Mouse (Mus musculus): ENCODE results near the gene Tmem213. TPM values are rescaled to one million over a fixed set of nuclear protein-coding genes. Genes with fewer than 3 reads are reported as not detected.

The Tmem213 gene
- not detected in 2 replicates for polyA plus RNA-seq (2015; fragmentation: Nextera tagmentation; extraction: Ambion mirVana)

DNA sequence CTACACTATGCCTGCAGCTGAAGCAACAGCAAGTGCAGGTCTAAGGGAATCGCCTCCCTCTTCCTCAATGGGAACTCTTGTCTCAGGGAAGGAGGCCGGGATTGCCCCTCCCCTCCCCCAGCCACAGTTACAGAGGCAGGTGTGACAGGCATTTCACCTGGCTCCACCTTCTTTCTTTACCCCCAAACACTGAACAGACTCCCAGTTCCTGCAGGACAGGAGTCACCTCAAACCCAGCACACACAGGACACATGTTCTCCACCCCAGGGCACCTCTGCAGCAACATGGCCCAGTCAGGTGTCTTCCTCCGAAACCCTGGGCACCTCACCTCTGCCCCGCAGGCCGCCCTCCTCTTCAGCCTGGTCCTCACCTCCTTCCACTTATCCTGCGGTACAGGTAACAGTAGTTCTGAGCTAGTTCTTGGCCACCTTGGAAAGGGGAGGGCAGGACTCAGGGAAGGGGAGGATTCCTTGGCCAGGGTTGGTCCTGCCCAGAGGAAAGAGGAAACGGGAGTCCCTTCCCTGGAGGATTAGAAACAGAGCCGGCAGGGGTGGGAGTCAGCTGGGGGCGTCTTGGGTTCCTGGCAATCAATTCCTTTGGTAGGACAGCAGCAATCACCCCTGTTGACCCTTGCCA lies at the start of gene Tmem213:
Gene Tmem213 (plus strand): TSS at position 96 of the 636 bp plus-strand sequence.
- Histone ChIP-seq H3K27ac (ENCODE audit: low read depth) (no peak within 1 kb of the TSS), H3K4me2 (ENCODE audit: low read depth, low read length) (no peak within 1 kb of the TSS), H3K9ac (replicated peaks) (no peak within 1 kb of the TSS), H3K36me3 (replicated peaks; ENCODE audit: insufficient read depth, low read length) (no peaks in the 10 kb centered on the region), H3K4me3 (ENCODE audit: low read depth, low read length) (no peak within 1 kb of the TSS), H3K9me3 (ENCODE audit: low read length) (no peaks in the 10 kb centered on the region), H3K27me3 (ENCODE audit: insufficient read depth, low read length) (no peaks in the 10 kb centered on the region), H3K4me1 (ENCODE audit: insufficient read depth) (no peaks in the 10 kb centered on the region)
- 42% methylated on average over 9 of the region's 9 CpGs for WGBS (ENCODE audit: insufficient replicate concordance)
- no peak for DNase-seq
- ATAC-seq: no peak
- TF ChIP-seq EP300 (IDR thresholded peaks at IDR 0.05; ENCODE audit: low read depth): no peak
- TF ChIP-seq CTCF (IDR thresholded peaks at IDR 0.05; ENCODE audit: low read depth): no peak

DNA sequence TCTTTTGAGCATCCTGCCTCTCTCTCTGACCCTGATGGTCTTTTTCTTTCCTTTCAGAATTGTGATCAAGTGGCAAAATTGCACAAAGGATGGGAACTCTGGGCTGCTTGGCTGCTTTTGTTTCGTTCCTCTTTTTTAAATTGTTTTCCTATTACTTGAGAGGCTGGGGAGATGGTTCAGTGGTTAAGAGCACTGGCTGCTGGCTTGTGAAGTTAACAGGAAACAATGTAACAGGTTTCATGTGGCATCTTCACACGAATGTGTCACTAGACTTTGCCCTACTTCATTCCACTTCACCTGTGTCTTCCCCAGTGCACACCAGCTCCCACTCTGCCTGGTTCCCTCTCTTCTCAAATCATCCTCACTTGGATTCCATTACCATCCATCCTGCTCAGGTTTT lies 44.4 kb upstream of the Tmem213 start:
- no peak for DNase-seq
- Histone ChIP-seq H3K4me1 (ENCODE audit: insufficient read depth) (no peaks in the 10 kb centered on the region), H3K4me2 (ENCODE audit: low read depth, low read length) (no peak overlapping the region), H3K27me3 (ENCODE audit: insufficient read depth, low read length) (no peaks in the 10 kb centered on the region), H3K27ac (ENCODE audit: low read depth) (no peak overlapping the region), H3K9me3 (ENCODE audit: low read length) (peaks cover 3% of the 10 kb centered on the region; the same call in 1 of the 2 replicates), H3K9ac (replicated peaks) (no peak overlapping the region), H3K36me3 (replicated peaks; ENCODE audit: insufficient read depth, low read length) (no peaks in the 10 kb centered on the region), H3K4me3 (ENCODE audit: low read depth, low read length) (no peak overlapping the region)
- 22% methylated on average over 2 of the region's 2 CpGs for WGBS (ENCODE audit: insufficient replicate concordance)
- no peak for ATAC-seq
- no peak for TF ChIP-seq EP300 (IDR thresholded peaks at IDR 0.05; ENCODE audit: low read depth)
- no peak for TF ChIP-seq CTCF (IDR thresholded peaks at IDR 0.05; ENCODE audit: low read depth)

DNA sequence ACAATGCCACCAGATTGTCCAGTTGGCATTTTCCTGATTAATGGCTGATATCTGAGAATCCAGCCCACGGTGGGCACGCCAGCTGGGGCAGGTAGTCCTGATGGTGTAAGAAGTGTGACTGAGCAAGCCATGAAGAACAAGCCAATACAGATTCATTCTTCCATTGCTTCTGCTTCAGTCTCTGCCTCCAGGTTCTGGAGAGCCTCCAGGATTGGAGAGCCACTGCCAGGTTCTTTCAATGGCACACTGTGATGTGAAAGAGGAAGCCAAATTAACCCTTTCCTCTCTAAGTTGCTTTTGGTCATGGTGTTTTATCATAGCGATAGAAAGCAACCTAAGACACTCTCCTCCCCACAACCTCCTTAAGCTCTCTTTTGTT lies 43.9 kb upstream of the Tmem213 start:
- H3K9ac ChIP-seq (replicated peaks): no peak overlapping the region
- ATAC-seq: no peak
- H3K36me3 ChIP-seq (replicated peaks; ENCODE audit: insufficient read depth, low read length): no peaks in the 10 kb centered on the region
- H3K4me3 ChIP-seq (ENCODE audit: low read depth, low read length): no peak overlapping the region
- 68% methylated on average over 3 of the region's 3 CpGs for WGBS (ENCODE audit: insufficient replicate concordance)
- DNase-seq: no peak
- no peak for TF ChIP-seq EP300 (IDR thresholded peaks at IDR 0.05; ENCODE audit: low read depth)
- no peak for TF ChIP-seq CTCF (IDR thresholded peaks at IDR 0.05; ENCODE audit: low read depth)
- H3K4me1 ChIP-seq (ENCODE audit: insufficient read depth): no peaks in the 10 kb centered on the region
- H3K9me3 ChIP-seq (ENCODE audit: low read length): peaks cover 3% of the 10 kb centered on the region; the same call in 1 of the 2 replicates
- H3K27me3 ChIP-seq (ENCODE audit: insufficient read depth, low read length): no peaks in the 10 kb centered on the region
- H3K27ac ChIP-seq (ENCODE audit: low read depth): no peak overlapping the region
- H3K4me2 ChIP-seq (ENCODE audit: low read depth, low read length): no peak overlapping the region

DNA sequence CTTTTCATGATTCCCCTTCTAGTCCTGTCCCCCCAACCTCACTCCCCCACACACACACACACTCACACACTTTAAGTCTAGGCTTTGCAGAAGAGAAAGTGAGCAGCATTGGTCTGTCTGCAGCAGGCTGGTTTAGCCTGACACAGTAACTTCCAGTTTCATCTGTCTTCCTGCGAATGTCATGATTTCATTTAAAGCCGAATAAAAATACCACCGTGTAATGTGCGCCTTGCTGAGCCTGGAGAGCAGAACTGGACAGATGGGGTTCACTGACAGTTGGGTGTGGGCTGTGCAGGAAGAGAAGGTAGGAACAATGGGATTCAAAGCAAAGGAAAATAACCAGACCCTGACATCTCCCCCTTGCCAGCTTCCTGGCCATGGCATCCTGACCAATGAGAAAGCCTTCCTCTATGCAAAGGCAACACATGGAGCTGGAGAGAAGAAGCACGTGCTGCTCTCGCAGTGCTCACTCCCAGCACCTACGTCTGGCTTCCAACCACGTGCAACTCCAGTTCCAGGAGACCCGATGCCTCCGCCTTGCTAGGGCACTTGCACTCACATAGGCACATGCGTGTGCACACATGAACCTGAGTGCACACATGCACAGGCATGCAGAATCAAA lies 43.4 kb upstream of the Tmem213 start:
- no peaks in the 10 kb centered on the region for H3K36me3 ChIP-seq (replicated peaks; ENCODE audit: insufficient read depth, low read length)
- 60% methylated on average over 11 of the region's 11 CpGs for WGBS (ENCODE audit: insufficient replicate concordance)
- peaks cover 3% of the 10 kb centered on the region; the same call in 1 of the 2 replicates for H3K9me3 ChIP-seq (ENCODE audit: low read length)
- no peak overlapping the region for H3K27ac ChIP-seq (ENCODE audit: low read depth)
- TF ChIP-seq CTCF (IDR thresholded peaks at IDR 0.05; ENCODE audit: low read depth) (no peak), EP300 (IDR thresholded peaks at IDR 0.05; ENCODE audit: low read depth) (no peak)
- ATAC-seq (no peak), DNase-seq (no peak)
- H3K4me3 ChIP-seq (ENCODE audit: low read depth, low read length): no peak overlapping the region
- no peak overlapping the region for H3K9ac ChIP-seq (replicated peaks)
- H3K4me2 ChIP-seq (ENCODE audit: low read depth, low read length): no peak overlapping the region
- H3K27me3 ChIP-seq (ENCODE audit: insufficient read depth, low read length): no peaks in the 10 kb centered on the region
- H3K4me1 ChIP-seq (ENCODE audit: insufficient read depth): no peaks in the 10 kb centered on the region

GRCm38 (mm10) chr6:38066215-38066614 lies 42.8 kb upstream of the Tmem213 start:
- peaks cover 3% of the 10 kb centered on the region; the same call in 1 of the 2 replicates for H3K9me3 ChIP-seq (ENCODE audit: low read length)
- H3K9ac ChIP-seq (replicated peaks): no peak overlapping the region
- ATAC-seq (peak; percentile 61), DNase-seq (peak; percentile 66)
- no peaks in the 10 kb centered on the region for H3K27me3 ChIP-seq (ENCODE audit: insufficient read depth, low read length)
- no peaks in the 10 kb centered on the region for H3K4me1 ChIP-seq (ENCODE audit: insufficient read depth)
- H3K4me2 ChIP-seq (ENCODE audit: low read depth, low read length): no peak overlapping the region
- H3K4me3 ChIP-seq (ENCODE audit: low read depth, low read length): no peak overlapping the region
- no peaks in the 10 kb centered on the region for H3K36me3 ChIP-seq (replicated peaks; ENCODE audit: insufficient read depth, low read length)
- no peak for TF ChIP-seq EP300 (IDR thresholded peaks at IDR 0.05; ENCODE audit: low read depth)
- peak; percentile 82 for TF ChIP-seq CTCF (IDR thresholded peaks at IDR 0.05; ENCODE audit: low read depth)
- H3K27ac ChIP-seq (ENCODE audit: low read depth): no peak overlapping the region
- WGBS (ENCODE audit: insufficient replicate concordance): 8% methylated on average over 5 of the region's 5 CpGs

DNA sequence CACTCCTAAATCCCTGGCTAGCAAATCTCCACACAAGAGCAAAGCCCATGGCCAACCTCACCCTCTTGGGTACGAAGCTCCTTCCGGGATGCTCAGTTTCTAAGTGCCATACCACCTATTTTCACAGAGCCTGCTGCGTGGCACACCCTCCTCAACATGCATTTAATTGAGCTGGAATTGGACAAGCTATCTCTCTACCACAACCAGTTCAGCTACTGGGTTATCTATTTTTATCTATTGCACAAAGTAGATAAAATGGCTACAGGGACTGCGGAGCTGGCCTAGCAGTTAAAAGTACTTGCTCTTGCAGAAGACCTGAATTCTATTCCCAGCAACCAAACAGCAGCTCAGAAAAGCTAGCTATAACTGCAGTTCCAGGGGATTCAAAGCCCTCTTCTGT lies 37.8 kb upstream of the Tmem213 start:
- Histone ChIP-seq H3K27ac (ENCODE audit: low read depth) (no peak overlapping the region), H3K27me3 (ENCODE audit: insufficient read depth, low read length) (no peaks in the 10 kb centered on the region), H3K4me1 (ENCODE audit: insufficient read depth) (peaks cover 3% of the 10 kb centered on the region; the same call in 1 of the 2 replicates), H3K4me2 (ENCODE audit: low read depth, low read length) (no peak overlapping the region), H3K9ac (replicated peaks) (no peak overlapping the region), H3K36me3 (replicated peaks; ENCODE audit: insufficient read depth, low read length) (no peaks in the 10 kb centered on the region), H3K4me3 (ENCODE audit: low read depth, low read length) (no peak overlapping the region), H3K9me3 (ENCODE audit: low read length) (peaks cover 2% of the 10 kb centered on the region; the same call in 1 of the 2 replicates)
- TF ChIP-seq CTCF (IDR thresholded peaks at IDR 0.05; ENCODE audit: low read depth) (no peak), EP300 (IDR thresholded peaks at IDR 0.05; ENCODE audit: low read depth) (no peak)
- WGBS (ENCODE audit: insufficient replicate concordance): 55% methylated on average over 4 of the region's 4 CpGs
- DNase-seq: no peak
- no peak for ATAC-seq
